Mouse (Mus musculus): ENCODE results near the gene Gm14137. TPM values are rescaled to one million over a fixed set of nuclear protein-coding genes. Genes with fewer than 3 reads are reported as not detected.

Gm14137 gene
- polyA plus RNA-seq, 1 experiment from 2014 or later = 0.34 TPM

Other genes with a start within 250 kb of the Gm14137 start
- gene Chst14, start 248.0 kb upstream of the Gm14137 start, polyA plus RNA-seq (2016; fragmentation: Nextera tagmentation; extraction: Ambion mirVana) = 23.9 and 25.4 TPM in 2 replicates
- gene Ccdc32, start 145.1 kb upstream of the Gm14137 start, polyA plus RNA-seq (2016; fragmentation: Nextera tagmentation; extraction: Ambion mirVana) = 16.3 and 18.3 TPM in 2 replicates
- gene Rpusd2, start 139.7 kb upstream of the Gm14137 start, polyA plus RNA-seq (2016; fragmentation: Nextera tagmentation; extraction: Ambion mirVana) = 4.5 and 5.0 TPM in 2 replicates
- gene Knl1, start 127.4 kb upstream of the Gm14137 start, polyA plus RNA-seq (2016; fragmentation: Nextera tagmentation; extraction: Ambion mirVana) = 39.0 and 39.4 TPM in 2 replicates
- 32.2 and 33.3 TPM in 2 replicates for gene Rad51, start 61.7 kb upstream of the Gm14137 start, polyA plus RNA-seq (2016; fragmentation: Nextera tagmentation; extraction: Ambion mirVana)
- gene Rmdn3, start 17.5 kb upstream of the Gm14137 start, polyA plus RNA-seq (2016; fragmentation: Nextera tagmentation; extraction: Ambion mirVana) = 29.2 and 31.0 TPM in 2 replicates
- 4.5 and 5.0 TPM in 2 replicates for gene Gchfr, start 6.7 kb upstream of the Gm14137 start, polyA plus RNA-seq (2016; fragmentation: Nextera tagmentation; extraction: Ambion mirVana)
- 31.6 and 36.5 TPM in 2 replicates for gene Zfyve19, start 34.1 kb downstream of the Gm14137 start, polyA plus RNA-seq (2016; fragmentation: Nextera tagmentation; extraction: Ambion mirVana)
- gene Dnajc17, start 34.3 kb downstream of the Gm14137 start, polyA plus RNA-seq (2016; fragmentation: Nextera tagmentation; extraction: Ambion mirVana) = 12.0 and 12.6 TPM in 2 replicates
- gene Ppp1r14d, start 55.4 kb downstream of the Gm14137 start, polyA plus RNA-seq (2016; fragmentation: Nextera tagmentation; extraction: Ambion mirVana) = not detected in 2 replicates
- 0.82 and 1.00 TPM in 2 replicates for gene Spint1, start 62.9 kb downstream of the Gm14137 start, polyA plus RNA-seq (2016; fragmentation: Nextera tagmentation; extraction: Ambion mirVana)
- gene Rhov, start 96.8 kb downstream of the Gm14137 start, polyA plus RNA-seq (2016; fragmentation: Nextera tagmentation; extraction: Ambion mirVana) = 0.10 and 0.13 TPM in 2 replicates
- gene Vps18, start 114.2 kb downstream of the Gm14137 start, polyA plus RNA-seq (2016; fragmentation: Nextera tagmentation; extraction: Ambion mirVana) = 15.2 and 15.8 TPM in 2 replicates
- 6.5 and 6.8 TPM in 2 replicates for gene Dll4, start 151.3 kb downstream of the Gm14137 start, polyA plus RNA-seq (2016; fragmentation: Nextera tagmentation; extraction: Ambion mirVana)
- 0.12 and 0.31 TPM in 2 replicates for gene Chac1, start 176.7 kb downstream of the Gm14137 start, polyA plus RNA-seq (2016; fragmentation: Nextera tagmentation; extraction: Ambion mirVana)

Data from heart, embryonic 12.5 days (tissue).